Mouse (Mus musculus): Measurements from ENCODE around the gene Col12a1. TPM values are rescaled to one million over a fixed set of nuclear protein-coding genes. Genes with fewer than 3 reads are reported as not detected.

Col12a1 gene
- polyA plus RNA-seq, 1 experiment from 2014 or later = 13.3 TPM

DNA sequence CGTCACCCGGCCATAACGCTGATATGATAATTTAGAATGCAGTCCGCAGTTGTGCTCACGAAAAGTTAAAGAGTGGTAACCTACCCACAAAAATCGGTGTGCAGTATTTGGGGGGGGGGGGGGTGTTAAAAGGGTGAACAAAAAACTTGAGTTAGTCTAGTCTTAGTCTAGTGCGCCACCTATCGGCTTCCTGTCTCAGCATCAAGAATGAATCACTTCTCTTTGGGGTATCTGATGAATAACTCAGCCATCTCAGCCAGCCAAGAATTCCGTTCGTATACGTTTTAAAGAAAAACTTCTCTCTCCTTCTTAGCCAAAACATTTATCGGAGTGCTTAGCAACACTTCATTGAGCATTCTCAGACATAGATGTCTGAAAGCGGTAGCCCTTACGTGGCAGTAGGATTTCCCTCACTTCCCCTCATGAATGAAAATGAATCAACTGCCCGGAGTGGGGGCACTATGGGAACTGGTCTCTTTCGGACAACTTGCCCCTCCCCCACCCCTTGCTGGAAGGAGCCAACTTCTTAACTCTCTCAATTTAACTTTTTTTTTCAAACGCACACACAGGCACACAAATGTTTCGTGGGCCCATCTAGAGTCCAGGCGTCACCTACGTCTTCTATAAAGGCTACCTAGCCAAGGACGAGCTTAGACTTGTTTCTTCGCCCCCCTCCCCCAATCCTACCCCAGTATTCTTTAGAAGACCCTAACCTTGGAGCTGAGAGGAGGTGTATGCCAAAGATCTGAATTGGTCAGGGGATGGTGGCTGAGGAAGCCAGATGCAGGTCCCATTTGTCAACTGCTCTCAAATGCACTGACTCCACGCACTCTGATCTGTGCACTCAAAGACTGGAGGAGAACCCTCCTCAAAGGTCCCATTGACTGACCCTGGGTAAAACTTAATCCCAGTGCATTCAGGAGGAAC is 1.5 kb downstream of the Col12a1 start:
- WGBS = 7% methylated on average over 23 of the region's 23 CpGs
- peak overlapping the region; percentile 46 for H3K4me3 ChIP-seq (ENCODE audit: low read depth, low read length)
- no peaks in the 10 kb centered on the region for H3K9me3 ChIP-seq (ENCODE audit: control insufficient read depth, low read length)
- H3K27ac ChIP-seq (ENCODE audit: low read depth, low read length) = no peak overlapping the region
- H3K4me2 ChIP-seq (ENCODE audit: low read depth, low read length) = peak overlapping the region; percentile 81
- no peak overlapping the region for H3K9ac ChIP-seq (replicated peaks; ENCODE audit: low read depth, low read length)
- ATAC-seq (ENCODE audit: low read depth) = peak; percentile 3; the same call in 1 of the 2 replicates
- peaks cover 12% of the 10 kb centered on the region for H3K4me1 ChIP-seq (ENCODE audit: control insufficient read depth, insufficient read depth, low read length)
- H3K36me3 ChIP-seq (ENCODE audit: control insufficient read depth, insufficient read depth, low read length) = no peaks in the 10 kb centered on the region
- H3K27me3 ChIP-seq (ENCODE audit: control insufficient read depth, insufficient read depth, low read length) = peaks cover 10% of the 10 kb centered on the region; the same call in 1 of the 2 replicates

DNA sequence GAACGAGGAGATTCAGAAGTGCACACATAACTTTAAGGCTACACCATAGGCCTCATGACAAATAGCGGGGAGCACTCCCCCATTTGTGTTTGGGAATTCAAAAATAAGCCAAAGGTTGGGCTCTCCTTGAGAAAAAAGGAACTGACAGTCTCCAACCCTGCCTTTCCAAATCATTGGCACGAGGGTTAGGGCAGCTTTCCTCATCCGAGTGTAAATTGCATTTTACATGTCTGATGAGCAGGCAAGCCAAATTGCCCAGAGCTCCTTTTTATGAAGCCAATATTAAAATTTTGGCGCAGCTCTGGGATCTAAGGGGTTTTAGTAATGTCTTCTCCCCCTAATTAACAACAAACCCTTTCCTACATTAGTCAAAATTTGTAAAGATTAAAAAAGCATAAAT is 2.1 kb downstream of the Col12a1 start:
- H3K27me3 ChIP-seq (ENCODE audit: control insufficient read depth, insufficient read depth, low read length) = peaks cover 10% of the 10 kb centered on the region; the same call in 1 of the 2 replicates
- peak overlapping the region; percentile 81; the same call in 1 of the 2 replicates for H3K4me2 ChIP-seq (ENCODE audit: low read depth, low read length)
- H3K9me3 ChIP-seq (ENCODE audit: control insufficient read depth, low read length) = no peaks in the 10 kb centered on the region
- peaks cover 12% of the 10 kb centered on the region for H3K4me1 ChIP-seq (ENCODE audit: control insufficient read depth, insufficient read depth, low read length)
- peak overlapping the region; percentile 10; the same call in 1 of the 2 replicates for H3K4me3 ChIP-seq (ENCODE audit: low read depth, low read length)
- H3K27ac ChIP-seq (ENCODE audit: low read depth, low read length) = no peak overlapping the region
- no peak for ATAC-seq (ENCODE audit: low read depth)
- WGBS = 26% methylated on average over 5 of the region's 5 CpGs
- H3K36me3 ChIP-seq (ENCODE audit: control insufficient read depth, insufficient read depth, low read length) = no peaks in the 10 kb centered on the region
- no peak overlapping the region for H3K9ac ChIP-seq (replicated peaks; ENCODE audit: low read depth, low read length)

GRCm38 (mm10) chr9:79714471-79715045 is 4.1 kb downstream of the Col12a1 start:
- peak overlapping the region; percentile 41 for H3K4me2 ChIP-seq (ENCODE audit: low read depth, low read length)
- H3K27me3 ChIP-seq (ENCODE audit: control insufficient read depth, insufficient read depth, low read length) = peaks cover 2% of the 10 kb centered on the region; the same call in 1 of the 2 replicates
- H3K4me1 ChIP-seq (ENCODE audit: control insufficient read depth, insufficient read depth, low read length) = peaks cover 12% of the 10 kb centered on the region
- peak; percentile 44; the same call in 1 of the 2 replicates for ATAC-seq (ENCODE audit: low read depth)
- no peaks in the 10 kb centered on the region for H3K36me3 ChIP-seq (ENCODE audit: control insufficient read depth, insufficient read depth, low read length)
- no peaks in the 10 kb centered on the region for H3K9me3 ChIP-seq (ENCODE audit: control insufficient read depth, low read length)
- 7% methylated on average over 16 of the region's 16 CpGs for WGBS
- H3K27ac ChIP-seq (ENCODE audit: low read depth, low read length) = no peak overlapping the region
- peak overlapping the region; percentile 9; the same call in 1 of the 2 replicates for H3K4me3 ChIP-seq (ENCODE audit: low read depth, low read length)
- peak overlapping the region; percentile 16; the same call in 1 of the 2 replicates for H3K9ac ChIP-seq (replicated peaks; ENCODE audit: low read depth, low read length)

- Histone ChIP-seq H3K4me3 (ENCODE audit: low read depth, low read length) (no peak overlapping the region), H3K36me3 (ENCODE audit: control insufficient read depth, insufficient read depth, low read length) (no peaks in the 10 kb centered on the region), H3K9me3 (ENCODE audit: control insufficient read depth, low read length) (no peaks in the 10 kb centered on the region), H3K27ac (ENCODE audit: low read depth, low read length) (no peak overlapping the region; the same call in 1 of the 2 replicates), H3K27me3 (ENCODE audit: control insufficient read depth, insufficient read depth, low read length) (no peaks in the 10 kb centered on the region), H3K4me2 (ENCODE audit: low read depth, low read length) (peak overlapping the region; percentile 11; the same call in 1 of the 2 replicates), H3K4me1 (ENCODE audit: control insufficient read depth, insufficient read depth, low read length) (peaks cover 6% of the 10 kb centered on the region; the same call in 1 of the 2 replicates), H3K9ac (replicated peaks; ENCODE audit: low read depth, low read length) (no peak overlapping the region)
- WGBS = 6% methylated on average over 11 of the region's 11 CpGs
- ATAC-seq (ENCODE audit: low read depth) = peak; percentile 93
Observed at GRCm38 (mm10) chr9:79689771-79690535, 28.7 kb downstream of the Col12a1 start.

DNA sequence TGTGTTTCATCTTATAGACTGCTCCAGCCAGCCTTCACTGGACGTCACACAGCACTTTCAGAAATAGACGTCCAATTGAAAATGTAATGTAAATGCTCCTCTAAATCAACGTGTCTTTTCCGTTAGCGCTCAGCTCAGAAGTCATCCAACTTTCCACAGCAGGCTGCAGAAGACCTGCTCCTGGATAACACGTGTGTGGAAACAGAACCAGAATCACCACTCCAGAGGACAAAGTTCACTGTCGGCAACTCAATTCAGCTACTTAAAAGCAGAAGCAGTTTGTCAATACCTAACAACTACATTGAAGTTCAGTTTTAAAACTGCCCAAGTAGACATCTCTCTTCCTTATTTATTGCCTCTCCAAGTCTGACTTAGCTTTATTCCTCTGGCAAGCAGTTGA is 29.3 kb downstream of the Col12a1 start:
- ATAC-seq (ENCODE audit: low read depth) = peak; percentile 32; the same call in 1 of the 2 replicates
- no peak overlapping the region for H3K4me2 ChIP-seq (ENCODE audit: low read depth, low read length)
- H3K4me1 ChIP-seq (ENCODE audit: control insufficient read depth, insufficient read depth, low read length) = peaks cover 6% of the 10 kb centered on the region; the same call in 1 of the 2 replicates
- H3K9me3 ChIP-seq (ENCODE audit: control insufficient read depth, low read length) = no peaks in the 10 kb centered on the region
- H3K27me3 ChIP-seq (ENCODE audit: control insufficient read depth, insufficient read depth, low read length) = no peaks in the 10 kb centered on the region
- 19% methylated on average over 7 of the region's 7 CpGs for WGBS
- no peak overlapping the region for H3K9ac ChIP-seq (replicated peaks; ENCODE audit: low read depth, low read length)
- H3K36me3 ChIP-seq (ENCODE audit: control insufficient read depth, insufficient read depth, low read length) = no peaks in the 10 kb centered on the region
- no peak overlapping the region; the same call in 1 of the 2 replicates for H3K27ac ChIP-seq (ENCODE audit: low read depth, low read length)
- no peak overlapping the region for H3K4me3 ChIP-seq (ENCODE audit: low read depth, low read length)

GRCm38 (mm10) chr9:79687227-79687626 is 31.4 kb downstream of the Col12a1 start:
- no peak overlapping the region for H3K9ac ChIP-seq (replicated peaks; ENCODE audit: low read depth, low read length)
- ATAC-seq (ENCODE audit: low read depth) = no peak
- no peaks in the 10 kb centered on the region for H3K27me3 ChIP-seq (ENCODE audit: control insufficient read depth, insufficient read depth, low read length)
- H3K4me1 ChIP-seq (ENCODE audit: control insufficient read depth, insufficient read depth, low read length) = peaks cover 6% of the 10 kb centered on the region; the same call in 1 of the 2 replicates
- 90% methylated on average over 3 of the region's 3 CpGs for WGBS
- H3K4me2 ChIP-seq (ENCODE audit: low read depth, low read length) = no peak overlapping the region
- H3K4me3 ChIP-seq (ENCODE audit: low read depth, low read length) = no peak overlapping the region
- no peak overlapping the region for H3K27ac ChIP-seq (ENCODE audit: low read depth, low read length)
- no peaks in the 10 kb centered on the region for H3K9me3 ChIP-seq (ENCODE audit: control insufficient read depth, low read length)
- no peaks in the 10 kb centered on the region for H3K36me3 ChIP-seq (ENCODE audit: control insufficient read depth, insufficient read depth, low read length)

DNA sequence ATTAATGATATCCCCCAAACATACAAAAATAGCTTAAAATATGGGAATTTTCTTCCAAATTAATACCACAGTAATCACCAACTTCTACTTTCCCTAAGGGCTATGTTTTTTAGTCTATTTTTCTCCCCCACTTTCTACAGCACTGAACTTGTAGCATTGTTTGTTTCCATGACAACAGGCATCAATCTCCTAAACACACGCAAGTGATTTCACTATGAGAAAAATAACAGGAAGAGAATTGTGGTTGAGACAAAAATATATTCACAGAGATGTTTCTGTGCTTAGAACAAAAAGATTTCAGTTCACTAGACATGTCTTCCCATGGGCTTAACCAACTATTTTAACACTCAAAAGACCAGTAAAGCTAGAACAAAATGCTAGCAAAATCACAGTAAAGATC is 32.6 kb downstream of the Col12a1 start:
- no peaks in the 10 kb centered on the region for H3K9me3 ChIP-seq (ENCODE audit: control insufficient read depth, low read length)
- no peaks in the 10 kb centered on the region for H3K27me3 ChIP-seq (ENCODE audit: control insufficient read depth, insufficient read depth, low read length)
- H3K36me3 ChIP-seq (ENCODE audit: control insufficient read depth, insufficient read depth, low read length) = no peaks in the 10 kb centered on the region
- no peak overlapping the region for H3K9ac ChIP-seq (replicated peaks; ENCODE audit: low read depth, low read length)
- H3K4me1 ChIP-seq (ENCODE audit: control insufficient read depth, insufficient read depth, low read length) = peaks cover 6% of the 10 kb centered on the region; the same call in 1 of the 2 replicates
- H3K4me2 ChIP-seq (ENCODE audit: low read depth, low read length) = no peak overlapping the region
- no peak overlapping the region for H3K27ac ChIP-seq (ENCODE audit: low read depth, low read length)
- 15% methylated on average over 1 of the region's 1 CpGs for WGBS
- no peak for ATAC-seq (ENCODE audit: low read depth)
- H3K4me3 ChIP-seq (ENCODE audit: low read depth, low read length) = no peak overlapping the region

DNA sequence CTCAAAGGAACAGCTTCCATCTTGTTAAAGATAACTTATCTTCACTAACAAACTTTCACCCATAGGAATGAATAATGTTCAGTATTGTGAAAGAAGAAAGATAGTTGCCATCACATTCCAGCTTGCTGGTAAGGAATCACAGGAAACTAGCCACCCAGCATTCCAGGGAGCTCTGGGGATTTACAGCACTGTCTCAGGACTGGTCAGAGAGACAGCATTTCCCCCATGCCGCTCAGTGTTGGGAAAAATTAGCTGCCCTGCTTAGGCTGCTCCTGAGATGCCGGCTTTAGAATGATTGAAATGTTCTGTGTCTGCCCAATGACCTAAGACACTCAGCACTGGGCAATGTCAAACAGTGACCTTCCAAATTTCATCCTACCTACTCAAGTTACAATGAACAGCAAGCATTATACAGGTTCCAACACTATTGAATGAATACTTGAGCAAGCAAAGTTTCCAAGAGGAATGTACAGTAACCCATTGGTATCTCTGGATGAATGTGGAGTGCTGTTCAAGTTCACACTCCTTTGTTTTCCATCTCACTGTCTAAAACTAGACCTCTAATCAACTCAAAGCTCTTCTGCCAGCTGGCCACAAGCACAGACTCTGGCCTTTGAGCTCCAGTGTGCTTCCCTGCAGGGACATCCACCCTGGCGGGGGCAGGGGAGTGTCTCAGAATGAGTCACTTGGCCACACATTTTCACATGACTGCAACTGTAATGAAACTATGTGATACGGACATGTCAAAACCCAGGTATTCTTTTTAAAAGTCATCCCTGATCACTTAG is 38.0 kb downstream of the Col12a1 start:
- H3K27me3 ChIP-seq (ENCODE audit: control insufficient read depth, insufficient read depth, low read length) = no peaks in the 10 kb centered on the region
- no peaks in the 10 kb centered on the region for H3K36me3 ChIP-seq (ENCODE audit: control insufficient read depth, insufficient read depth, low read length)
- H3K9me3 ChIP-seq (ENCODE audit: control insufficient read depth, low read length) = no peaks in the 10 kb centered on the region
- H3K27ac ChIP-seq (ENCODE audit: low read depth, low read length) = no peak overlapping the region
- no peak overlapping the region for H3K9ac ChIP-seq (replicated peaks; ENCODE audit: low read depth, low read length)
- H3K4me3 ChIP-seq (ENCODE audit: low read depth, low read length) = no peak overlapping the region
- H3K4me2 ChIP-seq (ENCODE audit: low read depth, low read length) = no peak overlapping the region
- no peaks in the 10 kb centered on the region for H3K4me1 ChIP-seq (ENCODE audit: control insufficient read depth, insufficient read depth, low read length)
- no peak for ATAC-seq (ENCODE audit: low read depth)
- WGBS = 84% methylated on average over 4 of the region's 4 CpGs
